Mouse (Mus musculus): Measurements from ENCODE around the gene Slc35d1.

GRCm38 (mm10) chr4:103213859-103214497 lies 986 bp downstream of the Slc35d1 start:
- TF ChIP-seq MYC (IDR thresholded peaks at IDR 0.05; ENCODE audit: low read depth, low read length): no peak
- TF ChIP-seq EP300 (IDR thresholded peaks at IDR 0.05; ENCODE audit: low read length): no peak
- TF ChIP-seq NELFE (IDR thresholded peaks at IDR 0.05; ENCODE audit: low read depth, low read length): no peak
- TF ChIP-seq CTCF (conservative IDR thresholded peaks at IDR 0.05 in 1 of 2, IDR thresholded peaks at IDR 0.05 in 1 of 2; ENCODE audit: low read depth in 2 of 2, low read length in 2 of 2): no peak
- no peak for TF ChIP-seq POLR2AphosphoS2 (IDR thresholded peaks at IDR 0.05; ENCODE audit: low read depth, low read length)
- no peak; the same call in 1 of the 2 replicates for TF ChIP-seq POLR2A (IDR thresholded peaks at IDR 0.05; ENCODE audit: low read depth, low read length)
- peak; percentile 64; the same call in 1 of the 2 replicates for TF ChIP-seq CHD1 (IDR thresholded peaks at IDR 0.05; ENCODE audit: low read depth, low read length)

Measured in CH12.LX (cell line).